Mouse (Mus musculus): ENCODE measurements at regions not wholly inside any gene's neighbourhood (a gene's known extent, or its start where the extent isn't known, plus 50 kb on each side); places are given as distances from the start of the nearest gene placed in this dataset.
A peak's percentile ranks its signal among the peaks of the same experiment; 100 is the strongest.

- ATAC-seq (replicated peaks; ENCODE audit: poor library complexity): no peak
These were observed 199.3 kb upstream of the Asb5 start for GRCm38 (mm10) chr8:54330106-54330505.

- ATAC-seq (replicated peaks; ENCODE audit: poor library complexity): no peak
These were observed 197.5 kb upstream of the Asb5 start for GRCm38 (mm10) chr8:54331883-54332282.

GRCm38 (mm10) chr8:54351123-54351522 lies 178.3 kb upstream of the Asb5 start:
- ATAC-seq (replicated peaks; ENCODE audit: poor library complexity): no peak

- ATAC-seq (replicated peaks; ENCODE audit: poor library complexity): no peak
These were observed 167.7 kb upstream of the Asb5 start for GRCm38 (mm10) chr8:54361716-54362115.

GRCm38 (mm10) chr8:54370501-54370900 lies 158.9 kb upstream of the Asb5 start:
- no peak for ATAC-seq (replicated peaks; ENCODE audit: poor library complexity)

GRCm38 (mm10) chr8:54371073-54371472 lies 158.3 kb upstream of the Asb5 start:
- no peak for ATAC-seq (replicated peaks; ENCODE audit: poor library complexity)

GRCm38 (mm10) chr8:54372921-54373320 lies 156.5 kb upstream of the Asb5 start:
- ATAC-seq (replicated peaks; ENCODE audit: poor library complexity): no peak

GRCm38 (mm10) chr8:54375373-54376098 lies 153.8 kb upstream of the Asb5 start:
- ATAC-seq (replicated peaks; ENCODE audit: poor library complexity): no peak

GRCm38 (mm10) chr8:54380191-54380590 lies 149.2 kb upstream of the Asb5 start:
- ATAC-seq (replicated peaks; ENCODE audit: poor library complexity): no peak

GRCm38 (mm10) chr8:54392866-54393265 lies 136.5 kb upstream of the Asb5 start:
- no peak for ATAC-seq (replicated peaks; ENCODE audit: poor library complexity)

GRCm38 (mm10) chr8:54393466-54394197 lies 135.7 kb upstream of the Asb5 start:
- no peak for ATAC-seq (replicated peaks; ENCODE audit: poor library complexity)

GRCm38 (mm10) chr8:54405723-54406122 lies 123.7 kb upstream of the Asb5 start:
- ATAC-seq (replicated peaks; ENCODE audit: poor library complexity): no peak

- no peak for ATAC-seq (replicated peaks; ENCODE audit: poor library complexity)
These were observed 115.1 kb upstream of the Asb5 start for GRCm38 (mm10) chr8:54414092-54414799.

GRCm38 (mm10) chr8:54416691-54417090 lies 112.7 kb upstream of the Asb5 start:
- no peak for ATAC-seq (replicated peaks; ENCODE audit: poor library complexity)

- ATAC-seq (replicated peaks; ENCODE audit: poor library complexity): no peak
These were observed 111.3 kb upstream of the Asb5 start for GRCm38 (mm10) chr8:54418035-54418434.

- ATAC-seq (replicated peaks; ENCODE audit: poor library complexity): peak; percentile 84
These were observed 108.9 kb upstream of the Asb5 start for GRCm38 (mm10) chr8:54420339-54421098.

GRCm38 (mm10) chr8:54425039-54425438 lies 104.3 kb upstream of the Asb5 start:
- no peak for ATAC-seq (replicated peaks; ENCODE audit: poor library complexity)

GRCm38 (mm10) chr8:54435694-54436093 lies 93.7 kb upstream of the Asb5 start:
- ATAC-seq (replicated peaks; ENCODE audit: poor library complexity): no peak

GRCm38 (mm10) chr8:54441143-54441542 lies 88.2 kb upstream of the Asb5 start:
- ATAC-seq (replicated peaks; ENCODE audit: poor library complexity): no peak

- ATAC-seq (replicated peaks; ENCODE audit: poor library complexity): no peak
These were observed 87.0 kb upstream of the Asb5 start for GRCm38 (mm10) chr8:54442395-54442794.

GRCm38 (mm10) chr8:54446370-54446769 lies 83.0 kb upstream of the Asb5 start:
- no peak for ATAC-seq (replicated peaks; ENCODE audit: poor library complexity)
